Mouse (Mus musculus) left cerebral cortex, postnatal 25 days (tissue): ENCODE data around the gene Tcf20. TPM values are rescaled to one million over a fixed set of nuclear protein-coding genes. Genes with fewer than 3 reads are reported as not detected.

ENCODE experiments used
- DNase-seq, 2 experiments: peaks; one replicate each; pipeline ENCODE4 v3.0.0; 2022; ENCODE audit warnings: low spot score in 2 of 2, mixed read lengths in 1 of 2
- intact Hi-C: fragments of 180-260 bp; cut with DNase I; formaldehyde crosslinking; loops from one replicate; pipeline ENCODE4 v1.15.1; 2025
- total RNA-seq, 2 experiments: library from RNA; stranded (reverse); gene quantifications; 2 replicates each; pipeline ENCODE4 v1.2.3; 2021

Tcf20 gene
- total RNA-seq, 2 experiments from 2014 or later: 181 to 193 TPM

DNA sequence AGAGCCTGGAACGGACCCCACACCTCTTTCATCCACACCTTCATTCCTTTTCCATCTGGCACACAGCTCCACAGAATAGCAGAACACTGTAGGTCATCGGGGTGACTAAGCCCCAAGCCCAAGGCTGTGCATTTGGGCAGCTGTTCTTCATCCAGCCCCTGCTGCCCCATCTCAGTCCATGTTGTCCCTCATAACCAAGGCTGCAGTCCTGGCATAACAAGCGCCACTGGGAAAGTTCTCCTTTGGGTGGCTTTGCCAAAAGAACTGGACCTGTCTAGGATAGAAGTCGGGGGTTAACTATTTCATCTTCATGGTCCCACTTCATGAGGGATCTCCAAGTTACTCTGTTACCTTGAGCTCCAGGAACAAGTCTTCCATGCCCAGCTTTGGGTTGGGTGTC is 77.9 kb downstream of the Tcf20 start:
- DNase-seq: no peak
- intact Hi-C loops: loop anchor here (5.0 kb wide), 1 partner anchor 97 kb away; no protein-coding TSS in a partner anchor

DNA sequence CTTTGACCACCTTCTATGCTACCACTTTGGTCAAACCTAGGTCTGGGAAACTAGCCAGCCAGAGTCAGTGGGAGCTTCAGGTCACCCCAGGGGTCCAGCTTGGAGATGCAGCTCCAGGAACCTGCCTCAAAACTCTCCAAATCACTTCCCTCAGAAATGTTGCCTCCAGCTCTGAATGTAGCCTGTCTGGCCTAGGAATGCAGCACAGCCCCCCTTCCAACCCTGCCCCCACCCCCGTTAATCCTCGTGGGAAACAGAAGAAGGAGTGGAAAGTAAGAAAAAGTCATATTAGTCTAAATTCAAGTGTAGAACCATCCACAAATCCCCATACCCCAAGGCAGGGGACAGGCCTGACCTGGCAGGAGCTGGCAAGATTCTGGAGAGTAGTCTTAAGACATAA is 79.2 kb downstream of the Tcf20 start:
- no peak for DNase-seq
- intact Hi-C loops: loop anchor here (5.0 kb wide), 1 partner anchor 96 kb away; no protein-coding TSS in a partner anchor

DNA sequence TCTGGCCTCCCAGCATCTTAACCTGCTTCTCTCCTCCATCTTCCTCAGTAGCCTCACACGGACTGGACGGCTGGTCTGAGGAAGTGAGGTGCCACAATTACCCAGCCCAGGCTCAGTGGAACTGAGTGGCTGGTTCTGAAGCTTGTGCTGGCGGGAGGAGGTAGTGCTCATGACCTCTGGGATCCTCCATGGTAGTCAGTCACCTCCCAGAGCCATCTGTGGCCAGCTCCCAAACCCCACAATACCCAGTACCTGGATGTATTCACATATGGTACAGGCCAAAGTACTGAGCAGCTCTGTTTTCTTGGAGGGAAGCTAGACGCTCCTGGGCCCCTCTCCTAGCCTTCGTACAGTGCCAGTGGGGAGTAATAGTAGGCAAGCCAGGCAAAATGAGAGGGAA is 80.4 kb downstream of the Tcf20 start:
- no peak for DNase-seq
- intact Hi-C loops: loop anchor here (5.0 kb wide), 1 partner anchor 95 kb away; no protein-coding TSS in a partner anchor

DNA sequence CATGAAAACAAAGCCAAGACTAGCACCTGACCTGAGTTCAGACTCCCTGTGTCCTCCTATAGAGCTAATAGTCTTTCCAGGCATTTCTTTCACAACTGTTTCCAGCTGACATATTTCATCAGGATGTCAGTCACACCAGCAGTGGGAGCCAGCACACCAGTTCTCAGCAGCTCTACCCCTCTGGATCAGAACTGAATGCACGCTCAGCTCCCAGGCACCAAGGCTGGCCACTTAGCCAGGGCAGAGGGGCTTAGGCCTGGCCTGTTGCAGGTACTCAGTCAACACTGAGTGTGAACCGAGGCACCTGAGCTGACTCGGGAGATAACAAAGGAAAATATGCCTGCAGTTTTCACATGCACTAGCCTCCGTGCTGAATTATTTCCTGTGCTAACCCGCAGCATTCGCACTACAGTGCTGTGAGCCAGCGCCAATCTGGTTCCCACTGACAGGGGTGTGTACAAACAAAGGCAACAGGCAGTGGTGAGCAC is 81.1 kb downstream of the Tcf20 start:
- no peak for DNase-seq
- intact Hi-C loops: loop anchor here (5.0 kb wide), 1 partner anchor 94 kb away; no protein-coding TSS in a partner anchor

DNA sequence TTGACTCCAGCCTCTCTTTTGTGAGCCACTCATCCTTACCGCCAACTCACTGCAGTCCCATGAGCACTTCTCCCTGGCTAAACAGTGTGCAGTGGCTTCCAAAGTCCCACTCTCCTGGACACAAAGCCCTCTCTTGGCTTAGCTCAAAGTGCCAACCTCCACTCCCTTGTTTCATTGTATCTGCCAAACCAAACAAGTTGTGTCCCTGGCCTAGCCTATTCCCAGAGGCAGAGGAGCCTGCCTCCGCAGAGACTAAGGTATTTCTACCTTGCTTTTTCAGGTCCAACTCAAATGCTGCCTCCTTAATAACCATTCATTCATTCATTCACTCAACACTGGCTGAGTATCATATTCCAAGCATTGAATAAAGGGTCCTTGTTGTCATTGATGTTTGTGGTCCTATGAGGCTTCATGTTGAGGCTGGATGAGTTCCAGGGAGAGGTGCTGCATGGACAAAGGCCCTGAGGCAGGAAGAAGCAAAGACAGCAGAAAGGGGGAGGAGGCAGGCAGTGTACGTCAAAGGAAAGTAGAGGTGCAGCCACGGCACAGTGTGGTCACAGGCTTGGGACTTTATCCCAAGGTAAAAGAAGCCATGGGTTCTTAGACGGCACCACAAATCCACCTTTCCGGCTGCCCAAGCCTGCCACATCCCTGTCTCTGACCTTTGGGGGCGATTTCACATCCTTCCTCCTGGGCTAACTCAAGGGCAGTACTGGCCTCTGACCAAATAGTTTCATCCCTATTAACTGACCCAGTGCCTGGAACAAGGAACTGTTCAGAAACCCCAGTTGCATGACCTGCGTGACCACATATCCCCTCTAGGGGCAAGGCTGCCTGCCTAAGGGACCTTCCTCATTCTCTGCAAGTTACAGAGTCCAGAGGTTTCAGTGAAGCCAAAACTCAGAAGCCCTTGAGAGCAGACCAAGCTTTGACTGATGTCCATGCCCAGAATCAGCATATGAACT is 82.0 kb downstream of the Tcf20 start:
- intact Hi-C loops: loop anchor here (5.0 kb wide), 1 partner anchor 93 kb away; no protein-coding TSS in a partner anchor
- DNase-seq: no peak

DNA sequence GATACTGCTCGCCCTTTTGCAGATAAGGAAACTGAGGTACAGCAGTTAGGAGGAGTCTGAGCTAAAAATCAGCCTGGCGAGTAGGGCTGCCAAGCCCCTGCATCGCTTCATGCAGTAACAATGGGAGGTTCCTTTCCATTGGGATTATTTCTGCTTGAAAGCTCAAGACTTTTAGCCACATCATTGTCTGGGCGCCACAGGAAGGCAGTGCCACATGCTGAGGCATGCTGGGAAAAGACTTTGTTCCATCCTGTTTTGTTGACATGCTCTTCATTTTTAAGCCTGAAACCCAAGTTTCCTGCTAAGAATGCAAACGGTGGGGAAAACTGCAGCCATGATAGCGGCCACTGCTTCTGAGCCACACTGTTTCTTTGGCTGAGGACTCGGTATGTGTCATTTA is 83.1 kb downstream of the Tcf20 start:
- no peak for DNase-seq
- intact Hi-C loops: loop anchor here (5.0 kb wide), 1 partner anchor 133 kb away; no protein-coding TSS in a partner anchor

DNA sequence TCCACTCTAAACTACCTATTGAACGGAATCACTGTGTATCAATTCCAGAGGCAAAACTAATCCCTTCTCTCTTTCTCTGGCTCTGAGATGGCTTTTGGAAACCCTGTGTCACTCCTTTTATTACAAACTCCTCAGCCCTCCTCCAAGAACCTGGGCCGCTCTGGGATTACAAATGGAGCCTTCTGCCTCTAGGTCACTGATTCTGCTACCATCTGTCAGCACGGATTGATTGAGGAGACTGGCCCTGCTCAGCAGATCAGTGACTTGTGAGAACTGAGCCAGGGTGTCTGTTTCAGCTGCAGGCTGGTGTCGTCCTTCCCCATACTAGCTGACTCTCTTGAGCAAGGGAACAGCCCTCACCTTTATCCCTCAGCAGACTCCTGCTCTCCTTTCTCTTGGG is 85.2 kb downstream of the Tcf20 start:
- intact Hi-C loops: loop anchor here (5.0 kb wide), 1 partner anchor 135 kb away; no protein-coding TSS in a partner anchor
- no peak for DNase-seq

DNA sequence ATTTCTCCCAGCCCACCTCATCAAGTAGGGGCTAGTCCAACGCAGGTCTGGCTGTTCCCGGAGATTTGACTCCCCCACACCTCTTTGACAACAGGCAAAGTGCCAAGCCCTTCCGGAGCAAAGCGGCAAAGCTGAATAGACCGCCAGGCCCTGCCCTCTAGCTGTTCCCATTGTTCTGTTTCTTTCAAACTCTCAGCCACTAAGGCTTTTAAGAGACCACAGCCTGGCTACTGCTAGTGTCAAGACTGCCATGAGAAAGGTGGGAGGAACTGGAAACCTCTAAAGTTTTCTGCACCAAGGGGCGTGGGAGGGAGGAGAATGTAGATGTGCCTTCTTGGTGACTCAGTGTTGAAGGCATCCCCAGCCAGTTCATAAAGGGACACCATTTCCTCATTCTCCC is 86.4 kb downstream of the Tcf20 start:
- intact Hi-C loops: loop anchor here (5.0 kb wide), 1 partner anchor 136 kb away; no protein-coding TSS in a partner anchor
- DNase-seq: peak in 1 of 2 experiments; percentile 56

DNA sequence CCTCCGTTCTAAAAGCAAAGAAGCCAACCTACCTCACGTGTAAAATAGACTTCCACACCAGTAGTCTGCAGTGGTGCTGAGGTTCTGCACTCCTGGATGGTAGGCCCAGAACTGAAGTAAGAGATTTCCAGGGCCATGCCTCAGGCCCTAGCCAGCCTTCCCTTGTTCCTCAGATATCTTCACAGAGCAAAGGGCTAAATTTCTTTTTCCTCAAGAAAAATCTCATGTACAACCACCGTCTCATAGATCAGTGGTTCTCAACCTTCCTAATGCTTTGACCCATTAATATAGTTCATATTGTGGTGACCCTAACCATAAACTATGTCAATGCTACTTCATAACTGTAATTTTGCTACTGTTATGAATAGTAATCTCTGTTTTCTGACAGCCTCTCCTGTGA is 87.3 kb downstream of the Tcf20 start:
- no peak for DNase-seq
- intact Hi-C loops: loop anchor here (5.0 kb wide), 1 partner anchor 137 kb away; no protein-coding TSS in a partner anchor

DNA sequence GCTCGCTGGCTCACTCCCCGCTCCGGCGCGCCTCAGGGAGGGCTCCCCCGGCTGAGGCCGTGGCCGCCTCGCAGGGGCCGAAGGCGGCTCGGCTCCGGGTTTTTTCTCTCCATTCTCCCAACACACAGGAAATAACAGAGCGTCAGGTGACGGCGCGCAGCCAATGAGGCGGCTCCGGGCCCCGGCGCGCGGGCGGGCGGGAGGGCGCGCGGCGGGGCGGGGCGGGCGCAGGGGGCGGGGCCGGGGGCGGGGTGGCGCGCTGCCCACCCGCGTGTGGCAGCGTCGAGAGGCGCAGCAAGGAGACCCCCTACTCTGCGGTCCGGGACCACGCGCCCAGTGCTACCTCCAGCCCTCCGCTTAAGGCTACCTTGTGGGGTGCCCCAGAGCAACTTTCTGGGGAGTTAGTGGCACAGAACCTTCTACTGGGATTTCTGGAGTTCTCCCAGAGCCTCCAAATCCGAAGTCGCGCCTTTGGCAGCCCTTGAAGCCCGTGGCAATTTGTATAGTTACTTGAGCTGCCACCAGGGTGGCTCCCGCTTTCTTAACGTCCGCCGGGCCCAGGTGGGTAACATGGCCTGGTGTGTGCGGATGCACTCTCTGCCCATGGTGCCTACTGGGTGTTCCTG is 87.9 kb downstream of the Tcf20 start:
- peak; percentile 80 to 81 for DNase-seq
- intact Hi-C loops: loop anchor here (5.0 kb wide), 1 partner anchor 138 kb away; no protein-coding TSS in a partner anchor

DNA sequence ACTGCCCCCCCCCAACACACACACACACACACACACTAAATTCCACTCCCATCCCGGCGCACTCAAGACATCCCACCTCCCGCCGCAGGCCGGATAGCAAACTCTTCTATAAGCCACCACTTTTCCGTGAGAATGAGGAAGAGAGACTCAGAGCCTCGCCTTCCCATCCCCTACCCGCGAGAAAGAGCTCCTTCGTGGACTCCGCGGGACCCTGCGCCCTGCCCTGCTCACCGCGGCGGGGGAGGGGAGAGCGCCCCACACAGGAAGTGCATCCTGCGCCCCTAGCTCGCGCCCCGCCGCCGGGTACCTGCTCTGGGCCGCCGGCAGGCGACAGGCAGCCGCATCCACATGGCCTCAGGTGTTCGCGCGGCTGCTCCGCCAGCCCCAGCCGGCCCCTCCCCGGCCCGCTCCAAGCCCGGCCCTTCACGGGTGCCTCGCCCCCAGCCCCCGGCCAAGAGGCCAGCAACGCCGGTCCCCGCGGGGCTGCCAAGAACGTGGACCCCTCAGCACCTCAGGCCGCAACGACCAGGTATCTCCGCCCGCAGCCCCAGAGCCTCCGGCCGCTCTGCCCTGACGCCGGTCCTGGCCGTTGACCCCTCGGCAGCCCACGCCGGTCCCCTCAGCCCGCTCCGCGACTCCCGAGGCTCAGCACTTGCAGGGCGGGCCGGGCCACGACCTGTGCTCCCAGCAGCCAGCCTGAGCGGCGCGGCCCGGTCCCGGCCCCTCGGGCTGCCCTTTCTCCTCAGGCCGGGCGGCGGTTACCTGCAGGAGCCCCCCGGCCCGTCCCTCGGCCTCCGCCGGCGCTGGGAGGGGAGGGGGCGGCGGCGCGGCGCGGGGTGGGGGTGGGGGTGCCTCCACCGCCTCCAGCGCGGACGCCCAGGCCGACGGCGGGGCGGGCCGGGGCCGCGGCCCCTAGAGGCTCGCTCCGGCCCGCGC is 88.7 kb downstream of the Tcf20 start:
- intact Hi-C loops: no loop called here
- DNase-seq: no peak

DNA sequence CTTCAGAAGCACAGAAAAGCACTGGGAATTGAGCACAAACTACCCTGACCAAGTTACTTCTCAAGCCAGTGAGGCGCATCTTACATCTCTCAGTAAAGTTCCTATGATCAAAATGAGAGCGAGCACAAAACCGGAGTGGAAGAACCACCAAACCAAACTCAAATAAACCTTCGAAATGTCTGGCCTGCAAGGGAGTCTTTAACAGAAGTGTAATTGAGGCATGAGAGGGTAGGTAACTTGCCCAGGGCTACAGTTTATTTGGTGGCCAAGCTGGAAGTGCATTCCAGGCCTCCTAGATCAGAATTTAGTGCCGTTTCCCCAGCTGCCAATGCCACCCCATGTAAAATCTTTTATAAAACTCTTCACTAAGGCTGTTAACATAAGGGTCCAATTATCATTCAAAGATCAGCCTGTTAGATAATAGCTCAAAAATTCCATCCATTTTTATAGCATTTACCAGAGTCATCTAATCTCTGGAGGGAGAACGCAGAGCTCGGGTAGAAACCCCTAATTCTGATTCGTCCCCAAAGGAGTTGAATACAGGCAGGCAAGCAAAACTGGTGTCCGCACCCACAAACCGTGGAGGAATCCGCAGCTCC is 89.4 kb downstream of the Tcf20 start:
- intact Hi-C loops: no loop called here
- no peak for DNase-seq

DNA sequence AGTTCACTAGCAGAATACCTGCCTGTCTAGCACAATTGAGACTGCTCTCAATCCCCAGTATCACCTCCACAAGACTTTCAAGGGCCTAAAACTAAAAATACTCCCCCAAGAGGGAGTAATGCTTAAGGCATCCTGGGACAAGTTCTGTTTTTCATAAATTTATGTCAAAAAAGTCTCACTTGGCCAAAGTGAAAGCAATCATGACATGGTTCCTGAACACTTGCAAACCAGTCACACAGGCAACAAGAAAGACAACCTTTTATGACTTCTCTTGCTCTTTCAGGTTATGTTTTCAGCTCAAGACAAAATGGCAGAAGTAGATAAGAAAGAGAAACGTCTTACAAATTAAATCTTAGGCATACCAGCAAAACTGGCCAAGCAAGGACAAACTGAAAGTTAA is 91.3 kb downstream of the Tcf20 start:
- intact Hi-C loops: no loop called here
- DNase-seq: no peak

DNA sequence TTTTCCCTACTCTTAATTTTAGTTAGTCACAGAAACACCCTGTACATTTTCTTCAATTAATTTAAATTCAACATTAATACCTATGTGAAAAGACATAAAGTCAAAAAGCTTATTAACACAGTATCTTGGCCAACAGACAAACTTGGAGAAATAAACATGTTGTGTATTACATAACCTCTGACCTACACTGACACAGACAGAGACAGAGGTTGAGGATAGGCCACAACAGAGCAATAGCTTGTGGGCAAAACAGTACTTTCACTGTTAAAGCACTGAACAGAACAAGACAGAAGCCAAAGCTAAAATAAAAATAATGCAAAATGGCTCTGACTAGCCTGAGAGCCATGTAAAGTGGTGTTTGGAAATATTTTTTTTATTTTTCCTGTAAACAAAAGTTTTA is 97.2 kb downstream of the Tcf20 start:
- intact Hi-C loops: no loop called here
- DNase-seq: no peak

DNA sequence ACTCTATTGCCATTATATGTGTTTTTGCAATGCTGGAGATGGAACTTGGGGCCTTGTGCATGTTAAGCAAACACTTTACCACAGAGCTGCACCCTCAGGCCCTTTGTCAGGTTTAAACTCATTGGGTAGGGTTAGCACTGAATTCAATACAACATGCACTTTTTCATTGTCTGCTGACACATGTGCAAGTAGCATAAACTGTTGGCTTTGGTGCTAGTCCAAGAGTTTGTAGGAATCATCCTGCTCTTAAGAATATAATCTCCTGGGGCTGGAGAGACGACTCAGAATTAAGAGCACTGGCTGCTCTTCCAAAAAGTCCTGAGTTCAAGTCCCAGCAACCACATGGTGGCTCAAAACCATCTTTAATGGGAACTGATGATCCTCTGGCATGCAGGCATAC is 98.2 kb downstream of the Tcf20 start:
- DNase-seq: no peak
- intact Hi-C loops: no loop called here

DNA sequence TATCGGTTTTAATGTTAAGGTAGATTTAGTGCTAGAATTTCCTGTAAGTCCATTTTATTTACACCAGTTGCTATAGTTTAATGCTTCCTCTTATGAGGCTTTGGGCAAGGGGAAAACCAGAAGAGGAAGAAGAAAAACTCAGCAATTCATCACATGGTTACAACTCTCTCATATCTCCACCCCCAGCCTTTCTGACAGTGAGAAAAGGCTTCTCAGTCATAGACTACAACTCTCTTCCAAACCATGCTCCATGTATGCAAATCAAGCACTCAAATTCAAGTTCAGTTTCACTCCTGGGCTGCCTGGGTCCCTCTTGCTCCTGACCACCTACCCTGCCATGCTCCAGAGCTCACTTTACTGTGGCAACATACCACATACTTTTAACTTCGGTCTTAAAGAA is 99.2 kb downstream of the Tcf20 start:
- no peak for DNase-seq
- intact Hi-C loops: no loop called here

DNA sequence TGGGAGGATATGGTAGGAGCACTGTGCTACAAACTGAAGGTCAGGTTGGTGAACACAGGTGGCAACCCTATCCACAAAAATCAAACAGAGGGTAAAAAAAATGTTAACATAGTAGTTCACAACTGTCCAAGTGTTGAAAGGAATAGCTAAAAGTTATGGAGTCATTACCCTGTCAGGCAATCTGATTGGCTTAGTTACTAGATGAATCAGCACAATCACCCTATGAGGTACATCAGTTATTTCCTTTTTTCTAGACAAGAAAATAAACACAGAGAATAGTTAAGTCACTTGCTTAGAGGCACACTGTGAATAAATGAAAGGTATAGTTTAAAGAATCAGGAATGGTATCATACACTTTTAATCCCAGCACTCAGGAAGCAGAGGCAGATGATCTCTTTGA is 110.4 kb downstream of the Tcf20 start:
- intact Hi-C loops: no loop called here

DNA sequence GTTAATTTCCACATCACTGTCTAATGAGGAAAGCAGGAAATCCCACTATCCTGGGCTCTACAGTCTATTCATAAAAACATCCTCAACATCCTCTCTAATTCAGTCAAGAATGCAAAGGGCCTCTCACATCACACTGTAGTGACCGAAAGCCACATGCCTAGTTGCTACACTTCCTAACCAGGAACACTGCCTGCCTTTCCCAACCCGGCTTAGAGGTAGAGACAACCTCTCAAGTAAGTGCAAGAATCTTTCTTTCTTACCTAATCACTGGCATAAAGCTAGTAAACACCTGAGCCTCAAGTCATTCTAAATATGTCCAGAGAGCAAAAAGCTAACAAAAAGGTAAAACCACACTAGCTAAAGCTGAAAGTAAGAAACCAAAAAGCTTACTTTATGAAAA is 110.8 kb downstream of the Tcf20 start:
- intact Hi-C loops: no loop called here
- DNase-seq: no peak

More for the DNA sequence above, 110.4 kb downstream of the Tcf20 start:
- DNase-seq: no peak

DNA sequence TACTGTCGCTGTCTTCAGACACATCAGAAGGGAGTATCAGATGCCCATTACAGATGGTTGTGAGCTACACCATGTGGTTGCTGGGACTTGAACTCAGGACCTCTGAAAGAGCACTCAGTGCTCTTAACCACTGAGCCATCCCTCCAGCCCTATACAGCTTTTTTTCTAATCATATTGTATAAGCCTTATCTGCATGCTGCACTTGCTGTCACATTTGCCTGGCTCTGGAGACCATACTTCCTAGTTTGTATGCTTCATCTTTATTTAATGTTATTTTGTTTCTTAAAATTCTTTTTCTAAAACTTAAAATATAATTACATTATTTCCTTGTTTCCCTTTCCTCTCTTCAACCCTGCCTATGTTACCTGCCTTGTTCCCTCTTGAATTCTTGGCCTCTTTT is 115.6 kb downstream of the Tcf20 start:
- intact Hi-C loops: no loop called here

More for the DNA sequence above, 115.6 kb downstream of the Tcf20 start:
- DNase-seq: no peak
